Mouse (Mus musculus) erythroid progenitor cell, adult 5-6 weeks (primary cell): ENCODE data around the gene Ttc24. TPM values are rescaled to one million over a fixed set of nuclear protein-coding genes. Genes with fewer than 3 reads are reported as not detected.

Experiments used
- ATAC-seq: replicated peaks from 2 replicates; pipeline ENCODE4 v1.8.0; 2016; ENCODE audit warnings: moderate number of reproducible peaks, mild to moderate bottlenecking, moderate TSS enrichment, inconsistent platforms; ENCODE audit not compliant: poor library complexity, low FRiP score, severe bottlenecking
- total RNA-seq, 2 experiments: library from RNA; stranded (forward) in 1 of 2; stranded (reverse) in 1 of 2; fragments of 150-400 nt in 1 of 2; fragments of 186-747, 209-891 nt in 1 of 2; gene quantifications; 2 replicates each; pipeline versions ENCODE4 v1.2.3 to v1.2.4; 2015 to 2017; ENCODE audit warnings: low replicate concordance in 2 of 2

Ttc24 gene
- not detected in 2 replicates for total RNA-seq (2015; ENCODE audit: low replicate concordance)
- not detected in 2 replicates for total RNA-seq (2017; ENCODE audit: low replicate concordance)

DNA sequence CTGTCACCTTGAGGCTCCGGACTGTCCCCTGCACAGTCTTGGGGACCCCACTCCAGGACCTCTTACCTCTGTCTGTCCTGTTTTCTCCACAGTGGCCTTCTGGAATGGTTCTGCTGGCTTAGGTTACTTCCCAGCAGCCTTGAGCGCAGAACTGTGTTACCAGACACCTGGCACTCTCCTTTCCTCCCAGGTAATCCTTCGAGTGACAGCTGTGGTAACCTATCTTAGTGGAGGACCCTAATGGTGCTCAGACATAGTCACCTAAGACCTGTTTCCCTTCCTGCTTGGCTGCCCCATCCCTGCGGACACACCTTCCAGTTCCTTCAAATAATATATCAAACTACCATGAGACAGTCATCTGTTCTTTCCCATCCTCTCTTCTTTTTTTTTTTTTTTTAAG, at the start of gene Ttc24:
Gene Ttc24 (minus strand): TSS at position 101 of the 400 bp plus-strand sequence.
- no peak for ATAC-seq

DNA sequence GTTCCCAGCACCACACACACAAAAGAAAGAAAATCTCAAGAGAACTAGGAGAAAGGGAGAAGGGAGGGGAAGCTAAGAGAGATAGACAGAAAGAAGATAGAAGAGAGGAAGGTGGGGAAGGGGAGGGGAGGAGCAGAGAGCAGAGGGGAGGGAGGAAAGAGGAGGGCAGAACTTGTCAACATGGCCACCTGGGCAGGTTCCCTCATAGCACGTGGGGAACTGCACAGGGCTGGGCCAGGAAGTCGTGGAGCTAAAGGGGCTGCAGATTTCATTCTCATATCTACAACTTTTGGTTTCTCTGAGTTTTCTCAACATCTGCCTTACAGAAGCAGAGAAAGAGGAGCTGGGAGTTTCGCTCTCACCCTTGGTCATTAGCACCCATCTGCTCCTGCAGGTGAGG, 49.5 kb upstream of the Ttc24 start:
- ATAC-seq, result no peak

DNA sequence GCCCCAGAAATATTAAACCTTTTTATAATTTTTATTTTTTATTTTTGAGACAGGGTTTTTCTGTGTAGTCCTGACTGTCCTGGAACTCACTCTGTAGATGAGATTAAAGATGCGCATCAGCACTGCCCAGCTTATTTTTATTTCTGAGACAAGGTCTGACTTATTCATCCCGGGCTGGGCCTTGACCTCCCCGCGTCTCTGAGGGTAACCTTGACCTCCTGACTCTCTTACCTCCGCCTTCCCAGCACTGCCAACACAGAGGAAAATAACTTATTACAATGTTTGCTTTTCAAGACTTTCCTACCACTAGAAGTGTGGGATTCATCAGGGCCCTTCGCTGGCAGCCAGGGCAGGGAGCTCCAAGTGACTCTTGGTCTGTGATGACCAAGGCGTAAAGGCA, 48.1 kb upstream of the Ttc24 start:
- ATAC-seq, result no peak

DNA sequence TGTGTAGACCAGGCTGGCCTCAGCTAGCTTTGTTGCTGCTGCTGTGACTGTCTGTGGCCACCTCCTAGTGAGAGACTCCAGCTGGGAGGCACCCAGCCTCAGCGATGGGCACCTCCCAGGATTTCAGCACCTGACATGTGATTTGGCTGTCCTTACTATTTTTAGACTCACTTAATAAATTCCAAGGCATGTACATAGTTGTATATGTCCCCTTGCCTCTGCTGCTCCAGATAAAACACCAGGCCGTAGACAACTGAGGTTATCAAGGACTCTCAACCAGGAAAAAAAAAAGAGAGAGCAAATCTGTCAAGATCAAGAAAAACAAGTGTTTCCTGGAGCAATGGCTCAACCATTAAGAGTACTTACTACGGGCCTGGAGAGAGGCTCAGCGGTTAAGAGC, 47.1 kb upstream of the Ttc24 start:
- no peak for ATAC-seq

DNA sequence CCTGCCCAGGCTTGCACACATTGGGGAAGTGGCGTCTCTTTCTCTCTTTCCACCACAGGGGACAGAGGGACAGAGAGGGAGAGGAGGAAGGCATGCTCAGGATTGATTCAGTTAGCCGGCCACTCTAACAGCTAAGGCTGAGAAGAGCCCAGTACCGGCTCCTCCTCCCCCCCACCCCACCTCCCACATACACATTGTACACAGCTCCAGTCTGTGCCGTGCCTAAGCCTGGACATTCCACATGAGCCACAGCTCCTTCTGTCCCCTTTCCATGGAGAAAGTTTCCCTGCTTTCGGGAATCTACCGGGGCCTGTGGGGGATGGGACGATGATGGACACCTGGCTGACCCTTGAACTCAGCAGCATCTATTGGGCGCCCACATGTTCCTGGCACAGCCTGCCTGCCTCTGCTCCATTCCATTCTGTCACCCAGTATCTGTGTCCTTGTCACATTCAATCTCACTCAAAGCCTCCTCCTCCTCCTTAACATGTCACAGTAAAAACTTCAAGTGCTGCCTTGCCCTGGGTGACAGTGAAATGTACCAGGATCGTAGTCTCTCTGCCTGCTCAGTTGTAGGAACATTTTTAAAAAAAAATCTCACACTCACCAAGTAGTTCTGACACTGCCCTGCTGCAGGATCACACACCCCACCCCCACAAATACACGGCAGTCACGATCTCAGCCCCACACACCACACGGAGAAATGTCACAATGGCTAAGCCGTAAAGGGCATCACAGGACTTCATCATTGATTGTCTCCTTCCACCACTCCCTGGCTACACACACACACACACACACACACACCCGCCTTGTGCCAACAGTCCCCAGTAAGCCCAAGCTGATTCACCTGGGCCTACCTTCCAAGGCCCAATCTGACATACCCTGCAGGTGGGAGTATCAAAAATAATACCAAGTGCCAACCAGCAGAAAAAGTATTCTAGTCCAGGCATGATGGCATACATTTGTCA, 43.3 kb upstream of the Ttc24 start:
- no peak for ATAC-seq

DNA sequence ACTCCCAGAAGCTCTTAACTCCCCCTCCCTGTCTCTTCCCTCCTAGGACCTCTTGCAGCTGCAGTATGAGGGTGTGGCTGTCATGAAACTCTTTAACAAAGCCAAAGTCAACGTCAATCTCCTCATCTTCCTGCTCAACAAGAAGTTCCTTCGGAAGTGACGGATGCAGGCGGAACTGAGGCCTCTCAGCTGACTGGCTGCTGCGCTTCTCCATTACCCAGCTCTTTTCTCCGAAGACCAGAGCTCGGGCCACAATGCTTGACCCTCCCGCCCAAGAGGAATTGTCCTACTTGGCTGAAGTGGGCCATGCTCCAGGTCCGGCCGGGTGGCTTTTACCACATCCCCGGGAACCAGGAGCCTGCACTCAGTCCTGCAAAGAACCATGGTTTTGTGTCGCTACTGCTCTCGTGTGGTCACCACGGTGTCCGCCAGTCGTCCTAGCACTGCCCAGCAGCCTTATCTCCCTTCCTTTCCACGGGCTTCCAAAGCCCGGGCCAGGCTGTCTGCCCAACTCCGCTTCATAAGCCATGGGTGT, 42.1 kb upstream of the Ttc24 start:
- no peak for ATAC-seq

DNA sequence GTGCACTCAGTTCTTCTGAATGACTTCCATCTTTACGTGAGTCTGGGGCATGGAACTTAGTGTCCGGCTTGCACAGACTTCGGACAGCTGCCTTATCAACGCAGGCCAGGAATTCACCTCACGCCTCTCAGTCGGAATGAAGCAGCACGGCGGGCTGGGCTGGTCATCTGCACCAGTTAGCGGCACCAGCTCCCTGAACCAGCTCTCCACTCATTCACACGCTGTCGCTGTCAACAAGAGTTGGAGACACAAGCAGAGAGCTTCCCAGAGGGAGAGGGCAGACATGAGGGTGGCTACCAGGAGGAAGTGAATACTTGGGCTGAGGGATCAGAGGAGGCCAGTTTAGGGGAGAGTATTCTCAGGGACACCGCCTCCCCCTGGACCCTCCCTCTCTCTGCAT, 36.3 kb upstream of the Ttc24 start:
- ATAC-seq, result no peak

DNA sequence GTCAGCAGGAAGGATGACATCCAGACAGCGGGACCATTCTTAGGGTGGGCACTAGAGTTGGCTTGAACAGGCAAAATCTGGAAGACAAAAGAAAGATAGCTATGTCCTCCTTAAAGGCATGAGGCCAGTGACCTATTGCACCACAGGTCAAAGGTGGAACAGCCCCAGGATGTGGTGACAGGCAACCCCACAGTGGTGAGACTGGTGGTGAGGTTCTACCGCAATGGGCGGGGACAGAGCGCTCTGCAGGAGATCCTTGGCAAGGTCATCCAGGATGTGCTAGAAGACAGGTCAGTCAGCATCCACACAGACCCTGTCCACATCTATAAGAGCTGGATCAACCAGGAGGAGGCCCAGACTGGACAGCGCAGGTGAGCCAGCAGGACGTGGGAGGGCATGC, 31.0 kb upstream of the Ttc24 start:
- ATAC-seq, result no peak

DNA sequence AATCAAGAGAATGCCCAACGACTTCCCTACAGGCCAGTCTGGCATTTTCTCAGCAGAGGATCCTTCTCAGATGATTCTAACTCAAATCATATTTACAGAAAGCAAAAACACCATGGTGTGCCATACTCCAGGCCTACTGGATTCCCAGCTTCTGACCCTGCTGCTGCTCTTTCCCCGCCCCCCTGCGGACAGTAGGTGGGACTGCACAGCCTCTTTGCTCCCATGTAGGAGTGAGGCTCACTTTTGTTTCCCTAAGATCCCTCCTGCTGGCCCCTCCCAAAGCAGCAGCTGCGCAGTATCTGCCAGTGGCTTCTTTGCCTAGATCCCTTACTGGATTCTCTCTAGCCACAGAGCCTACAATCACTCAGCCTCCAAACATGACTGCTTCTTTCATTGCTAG, 28.0 kb upstream of the Ttc24 start:
- no peak for ATAC-seq

DNA sequence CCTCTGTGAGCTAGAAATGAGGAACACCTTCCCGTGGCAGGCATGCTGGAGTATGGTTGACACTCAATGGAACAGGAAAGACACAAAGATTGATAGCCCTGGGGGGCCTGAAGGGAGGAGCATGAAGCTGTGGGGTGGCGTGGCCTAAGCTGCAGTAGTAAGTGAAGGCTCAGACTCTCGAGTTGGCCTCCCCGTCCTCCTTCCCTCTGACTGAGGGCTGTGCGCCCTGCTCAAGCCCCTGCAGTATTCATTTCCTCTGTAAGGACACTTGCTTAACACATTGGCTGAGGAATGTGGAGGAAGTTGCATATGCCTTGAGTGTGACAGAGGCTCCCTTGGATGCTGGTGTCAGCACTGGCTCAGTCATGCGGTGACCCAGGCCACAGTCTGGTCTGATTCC, 24.5 kb upstream of the Ttc24 start:
- no peak for ATAC-seq

DNA sequence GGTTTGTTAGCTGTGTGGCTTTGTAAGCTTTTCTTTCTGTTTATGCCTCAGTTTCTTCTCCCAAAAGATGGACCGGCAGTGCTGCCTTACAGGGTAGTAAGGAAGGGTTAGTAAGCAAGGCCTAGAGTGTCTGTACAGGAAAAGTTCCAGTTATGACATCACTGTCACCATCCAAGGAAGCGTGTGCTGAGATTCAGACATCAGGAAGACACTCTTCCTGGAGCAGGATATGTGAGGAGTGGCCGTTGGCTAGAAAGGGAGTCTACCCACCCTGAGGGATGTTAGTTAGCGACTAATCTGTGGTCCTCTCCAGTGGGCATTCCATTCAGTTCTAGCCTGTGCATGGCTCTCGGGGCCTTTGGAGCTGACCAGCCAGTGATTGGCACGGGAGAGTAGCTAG, 24.1 kb upstream of the Ttc24 start:
- no peak for ATAC-seq

DNA sequence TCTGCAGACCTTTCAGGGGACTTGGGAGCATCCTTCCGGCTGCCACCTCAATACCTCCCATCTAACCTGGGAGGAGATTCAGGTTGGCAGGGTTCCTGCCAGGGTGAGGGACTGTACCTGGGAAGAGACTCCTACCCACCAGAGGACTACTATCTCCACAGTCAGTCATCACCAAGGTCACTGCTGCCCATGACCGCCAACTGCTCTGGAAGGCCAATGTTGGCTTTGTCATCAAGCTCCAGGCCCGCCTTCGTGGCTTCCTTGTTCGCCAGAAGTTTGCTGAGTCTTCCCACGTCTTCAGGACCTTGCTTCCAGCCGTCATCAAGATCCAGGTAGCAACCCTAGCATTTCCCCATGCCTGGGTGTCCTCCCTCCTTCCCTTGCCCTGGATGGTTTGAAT, 23.6 kb upstream of the Ttc24 start:
- ATAC-seq, result no peak

DNA sequence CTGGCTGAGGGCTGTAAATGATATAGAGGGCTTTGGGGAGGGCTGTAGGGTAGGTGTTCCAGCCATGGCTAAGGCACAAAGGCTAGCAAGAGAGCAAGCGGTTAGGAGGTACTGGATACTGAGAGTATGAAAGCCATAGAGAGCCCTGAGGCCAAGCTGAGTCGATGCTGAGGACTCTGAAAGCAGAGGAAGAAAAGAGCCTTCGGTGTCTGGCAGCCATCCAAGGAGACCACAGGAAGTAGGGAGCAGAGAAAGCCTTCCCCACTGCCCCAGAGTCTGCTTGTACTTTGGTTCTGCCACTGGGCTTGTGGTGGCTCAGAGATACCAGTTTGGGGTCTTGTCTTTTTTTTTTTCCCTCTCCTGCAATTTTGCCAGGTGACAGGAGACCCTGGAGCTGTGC, 22.1 kb upstream of the Ttc24 start:
- no peak for ATAC-seq

DNA sequence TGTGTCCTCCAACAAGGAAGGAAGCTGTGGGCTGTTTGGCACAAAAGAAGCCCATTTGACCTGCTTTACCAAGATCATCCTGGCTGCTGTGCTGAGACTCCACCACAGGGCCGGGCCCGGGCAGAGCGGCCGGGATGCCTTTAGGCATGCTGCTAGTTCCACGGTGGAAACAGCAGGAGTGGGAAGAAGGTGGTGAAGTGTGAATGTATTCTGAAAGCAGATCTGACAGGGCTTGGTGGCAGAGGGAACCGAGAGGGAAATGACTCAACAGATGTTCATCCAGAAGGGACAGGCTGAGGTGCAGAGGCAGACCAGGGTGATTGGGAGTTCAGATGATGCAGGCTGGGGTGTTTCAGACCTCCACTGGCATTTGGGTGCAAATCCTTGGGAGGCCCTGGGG, 19.6 kb upstream of the Ttc24 start:
- no peak for ATAC-seq

DNA sequence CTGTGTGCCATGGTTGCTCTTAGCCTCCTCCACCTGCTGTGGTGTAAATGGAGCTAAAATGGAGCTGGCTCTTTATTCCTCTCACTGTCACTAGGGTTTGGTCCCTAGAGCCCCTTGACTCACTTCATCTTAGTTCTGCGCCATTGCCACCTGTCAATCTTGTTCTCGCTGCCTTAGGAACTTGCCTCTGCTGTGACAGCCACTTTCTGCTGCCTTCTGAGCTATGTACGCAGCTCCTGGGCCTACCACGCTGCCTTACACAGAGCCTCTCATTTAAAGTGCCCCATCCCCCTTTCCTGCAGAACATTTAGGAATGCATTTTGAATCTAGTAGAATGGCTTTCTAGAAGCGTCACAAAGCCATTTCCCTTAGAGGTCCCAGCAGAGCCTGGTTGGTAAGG, 16.0 kb upstream of the Ttc24 start:
- no peak for ATAC-seq

DNA sequence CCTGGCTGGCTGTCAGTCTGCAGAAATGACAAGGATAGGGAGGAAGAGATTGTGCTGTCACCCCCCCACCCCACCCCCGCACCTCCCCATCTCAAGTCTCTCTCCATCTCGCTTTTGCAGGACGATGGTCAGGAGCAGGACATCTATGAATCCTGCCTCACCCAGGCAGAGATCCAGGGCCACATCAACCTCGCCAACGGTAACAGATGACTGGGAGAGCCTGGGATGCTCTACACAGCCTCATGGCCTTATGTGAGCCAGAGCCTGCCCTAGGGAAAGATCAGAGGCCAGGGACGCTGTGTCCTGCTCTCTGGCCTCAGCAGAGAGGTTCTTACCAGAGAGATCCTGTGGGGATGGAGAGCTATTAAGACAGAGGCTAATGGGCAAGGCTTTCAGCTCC, 12.5 kb upstream of the Ttc24 start:
- no peak for ATAC-seq

DNA sequence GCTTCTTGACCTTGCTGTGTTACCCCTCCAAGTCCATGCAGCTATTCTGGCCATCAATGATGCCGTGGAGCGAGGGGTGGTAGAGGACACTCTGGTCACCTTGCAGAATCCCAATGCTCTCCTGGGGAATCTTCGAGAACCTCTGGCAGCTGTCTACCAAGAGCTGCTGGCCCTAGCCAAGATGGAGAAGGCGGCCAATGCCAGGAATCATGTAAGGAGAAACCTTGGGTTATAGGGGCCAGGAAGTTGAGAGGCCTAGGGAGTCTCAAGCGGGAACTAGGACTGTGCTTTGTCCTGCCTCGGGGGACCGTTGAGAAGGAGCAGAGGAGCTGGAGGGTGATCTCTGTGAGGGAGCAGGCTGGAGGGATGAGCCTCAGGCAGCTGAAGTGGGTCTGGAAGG, 12.0 kb upstream of the Ttc24 start:
- ATAC-seq, result no peak

DNA sequence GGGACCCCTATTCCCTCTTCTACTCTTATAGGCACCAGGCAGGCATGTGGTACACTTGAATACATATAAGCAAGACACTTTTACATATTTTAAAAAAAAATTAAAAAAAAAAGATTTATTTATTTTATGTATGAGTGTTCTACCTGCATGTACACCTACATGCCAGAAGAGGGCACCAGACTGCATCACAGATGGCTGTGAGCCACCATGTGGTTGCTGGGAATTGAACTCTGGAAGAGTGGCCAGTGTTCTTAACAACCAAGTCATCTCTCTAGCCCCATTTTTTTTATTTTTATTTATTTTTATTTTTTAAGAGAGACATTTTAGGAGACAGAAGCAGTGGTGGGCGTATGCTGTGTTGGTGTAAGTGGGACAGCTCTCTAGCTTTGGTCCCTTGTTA, 9.6 kb upstream of the Ttc24 start:
- no peak for ATAC-seq

DNA sequence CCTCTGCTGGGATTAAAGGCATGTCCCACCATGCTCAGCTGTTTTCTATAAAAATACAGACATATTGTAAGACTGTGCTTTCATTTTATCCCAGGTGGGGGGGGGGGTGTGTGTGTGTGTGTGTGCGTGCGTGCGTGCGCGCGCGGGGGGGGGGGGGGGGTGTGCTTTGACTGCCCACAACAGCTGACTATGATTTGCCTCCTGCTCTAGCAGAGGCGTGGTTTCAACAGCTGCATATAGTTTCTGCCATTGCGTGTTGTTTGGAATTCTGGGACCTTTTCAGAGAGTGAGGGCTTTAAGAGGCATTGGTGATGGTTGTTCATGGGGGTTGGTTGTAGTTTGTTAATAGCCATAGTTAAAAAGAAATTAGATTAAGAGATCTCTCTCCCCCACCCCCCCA, 7.4 kb upstream of the Ttc24 start:
- no peak for ATAC-seq

DNA sequence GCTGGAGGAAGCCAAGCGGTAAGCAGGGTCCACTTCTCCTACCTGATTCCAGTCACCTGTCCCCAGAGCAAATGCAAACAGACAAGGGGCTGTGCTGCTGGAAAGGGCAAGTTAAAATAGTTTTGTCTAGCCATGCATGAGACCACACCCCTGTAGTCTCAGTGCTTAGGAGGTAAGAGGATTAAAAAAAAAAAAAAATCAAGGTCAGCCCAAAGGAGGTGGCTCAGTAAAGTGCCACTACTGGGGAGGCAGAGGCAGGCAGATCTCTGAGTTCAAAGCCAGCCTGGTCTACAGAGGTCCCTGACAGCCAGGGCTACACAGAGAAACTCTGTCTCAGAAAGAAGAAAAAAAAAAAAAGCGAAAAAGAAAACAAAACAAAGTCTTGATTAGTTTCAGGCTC, 5.9 kb upstream of the Ttc24 start:
- ATAC-seq, result no peak

DNA sequence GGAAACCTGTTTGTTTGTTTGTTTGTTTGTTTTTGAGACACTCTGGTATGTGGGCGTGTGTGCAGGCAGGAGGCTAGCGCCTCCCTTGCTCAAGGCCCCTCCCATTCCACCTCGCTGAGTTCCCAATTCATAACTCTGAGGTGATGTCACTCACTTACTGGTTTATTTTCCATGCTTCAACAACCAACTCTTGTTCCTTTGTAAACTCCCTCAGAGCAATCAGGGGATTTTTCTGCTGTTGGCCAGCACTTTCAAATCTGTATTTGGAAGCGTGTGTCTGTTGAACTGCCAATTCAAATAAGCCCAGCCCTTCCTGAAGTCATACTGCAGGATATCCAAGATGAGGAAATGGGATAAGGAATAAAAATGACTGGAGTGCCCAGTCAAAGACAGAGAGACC, 4.6 kb upstream of the Ttc24 start:
- peak; percentile 87 for ATAC-seq

DNA sequence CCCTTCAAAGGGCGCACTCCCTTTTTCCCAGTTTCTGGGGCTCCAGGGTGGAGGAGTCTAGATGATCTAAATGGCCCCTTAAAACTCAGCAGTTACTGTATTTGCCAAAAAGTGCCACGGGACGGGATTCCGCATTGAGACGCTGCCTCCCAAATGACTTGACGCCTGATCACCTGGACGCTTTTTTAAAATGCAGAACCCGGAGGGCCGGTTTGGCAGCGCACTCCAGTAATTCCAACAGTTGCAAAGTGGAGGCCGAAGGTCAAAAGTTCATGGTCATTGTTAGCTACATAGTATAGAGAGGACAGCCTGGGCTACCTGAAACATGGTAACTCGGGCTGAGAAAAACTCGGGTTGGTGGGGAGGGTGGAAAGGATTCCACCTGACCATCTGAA, 4.1 kb upstream of the Ttc24 start:
- ATAC-seq, result peak; percentile 35
